Mouse (Mus musculus) limb, embryonic 11.5 days (tissue): Measurements from ENCODE around the gene Lrrc17. TPM values are rescaled to one million over a fixed set of nuclear protein-coding genes. Genes with fewer than 3 reads are reported as not detected.
A peak's percentile ranks its signal among the peaks of the same experiment; 100 is the strongest.

Source experiments
- ATAC-seq: fragments of 200-750 bp; cut with Nextera tagmentation; 2 replicates; pipeline ENCODE4 v1.8.0; 2017; ENCODE audit warnings: low read depth; ENCODE audit not compliant: insufficient number of reproducible peaks, low FRiP score, low TSS enrichment
- DNase-seq: peaks from one replicate; pipeline ENCODE4 v3.0.0-alpha.2; 2015; ENCODE audit warnings: low spot score
- H3K27ac ChIP-seq: fragments of 300-500 bp; sonication (generic); replicated peaks from 2 replicates; pipeline ENCODE4 v1.5.1; 2014; ENCODE audit warnings: low read depth, mild to moderate bottlenecking, low read length
- H3K27me3 ChIP-seq: fragments of 300-500 bp; sonication (generic); 2 replicates; pipeline ENCODE4 v1.6.1; 2014; ENCODE audit warnings: mild to moderate bottlenecking, low read length, mixed read lengths; ENCODE audit not compliant: control insufficient read depth, insufficient read depth
- H3K36me3 ChIP-seq: fragments of 300-500 bp; sonication (generic); 2 replicates; pipeline ENCODE4 v1.6.1; 2014; ENCODE audit warnings: mild to moderate bottlenecking, low read length, moderate library complexity, mixed read lengths; ENCODE audit not compliant: control insufficient read depth, insufficient read depth
- H3K4me1 ChIP-seq: fragments of 300-500 bp; sonication (generic); 2 replicates; pipeline ENCODE4 v1.6.1; 2014; ENCODE audit warnings: low read length, mixed read lengths; ENCODE audit not compliant: control insufficient read depth, insufficient read depth
- H3K4me2 ChIP-seq: fragments of 300-500 bp; sonication (generic); 2 replicates; pipeline ENCODE4 v1.6.1; 2014; ENCODE audit warnings: low read depth, mild to moderate bottlenecking, moderate library complexity; ENCODE audit not compliant: severe bottlenecking
- H3K4me3 ChIP-seq: fragments of 300-500 bp; sonication (generic); 2 replicates; pipeline ENCODE4 v1.5.1; 2014; ENCODE audit warnings: low read depth, low read length
- H3K9ac ChIP-seq: fragments of 300-500 bp; sonication (generic); 2 replicates; pipeline ENCODE4 v1.6.1; 2014; ENCODE audit warnings: mild to moderate bottlenecking, low read length
- H3K9me3 ChIP-seq: fragments of 300-500 bp; sonication (generic); 2 replicates; pipeline ENCODE4 v1.6.1; 2016; ENCODE audit warnings: low read length; ENCODE audit not compliant: control insufficient read depth
- WGBS: fragments of 180-500 bp; shearing (Covaris S2); extraction: QIAGEN DNeasy Blood & Tissue Kit; methylation state at CpG from one replicate; pipeline ENCODE4 v1.1.7; 2014; 5-methylcytosine and 5-hydroxymethylcytosine counted together
- polyA plus RNA-seq: library from polyadenylated mRNA; unstranded; fragments of >200 nt; fragmentation: Nextera tagmentation; extraction: Ambion mirVana; gene quantifications from 2 replicates; pipeline ENCODE4 v1.2.1, GENCODE M21; 2014

The Lrrc17 gene
- polyA plus RNA-seq = 32.4 and 34.3 TPM in 2 replicates

- DNase-seq = peak; percentile 80
- WGBS = 21% methylated on average over 17 of the region's 17 CpGs
Measured at GRCm38 (mm10) chr5:21543409-21544201, at the start of gene Lrrc17. Gene Lrrc17, plus strand, starts transcription at chr5:21543559.

GRCm38 (mm10) chr5:21494781-21495180, 48.6 kb upstream of the Lrrc17 start:
- no peaks in the 10 kb centered on the region for H3K9me3 ChIP-seq
- 61% methylated on average over 3 of the region's 3 CpGs for WGBS

More at GRCm38 (mm10) chr5:21543409-21544201, at the start of gene Lrrc17:
- Histone ChIP-seq H3K27ac (peak within 1 kb of the TSS; percentile 80), H3K9me3 (no peaks in the 10 kb centered on the region), H3K4me3 (peak within 1 kb of the TSS; percentile 33), H3K4me2 (peak within 1 kb of the TSS; percentile 43), H3K36me3 (no peaks in the 10 kb centered on the region), H3K27me3 (no peaks in the 10 kb centered on the region), H3K9ac (peak within 1 kb of the TSS; percentile 63), H3K4me1 (peaks cover 7% of the 10 kb centered on the region)
- ATAC-seq = peak; percentile 93

GRCm38 (mm10) chr5:21496321-21496720, 47.0 kb upstream of the Lrrc17 start:
- H3K4me2 ChIP-seq = no peak overlapping the region
- ATAC-seq = peak; percentile 70; the same call in 1 of the 2 replicates
- 21% methylated on average over 6 of the region's 6 CpGs for WGBS
- H3K4me1 ChIP-seq = peaks cover 4% of the 10 kb centered on the region; the same call in 1 of the 2 replicates
- no peak overlapping the region for H3K9ac ChIP-seq
- H3K4me3 ChIP-seq = no peak overlapping the region
- peak; percentile 38 for DNase-seq
- peak overlapping the region; percentile 21; the same call in 1 of the 2 replicates for H3K27ac ChIP-seq
- no peaks in the 10 kb centered on the region for H3K36me3 ChIP-seq
- H3K9me3 ChIP-seq = no peaks in the 10 kb centered on the region
- H3K27me3 ChIP-seq = no peaks in the 10 kb centered on the region

More at GRCm38 (mm10) chr5:21494781-21495180, 48.6 kb upstream of the Lrrc17 start:
- H3K4me1 ChIP-seq = peaks cover 4% of the 10 kb centered on the region; the same call in 1 of the 2 replicates
- H3K9ac ChIP-seq = no peak overlapping the region
- H3K27ac ChIP-seq = no peak overlapping the region
- no peaks in the 10 kb centered on the region for H3K27me3 ChIP-seq
- ATAC-seq = no peak
- no peak for DNase-seq
- no peak overlapping the region for H3K4me2 ChIP-seq
- no peaks in the 10 kb centered on the region for H3K36me3 ChIP-seq
- H3K4me3 ChIP-seq = no peak overlapping the region

- no peak overlapping the region for H3K4me3 ChIP-seq
- H3K36me3 ChIP-seq = no peaks in the 10 kb centered on the region
- H3K4me1 ChIP-seq = peaks cover 4% of the 10 kb centered on the region; the same call in 1 of the 2 replicates
- 51% methylated on average over 3 of the region's 3 CpGs for WGBS
- ATAC-seq (no peak), DNase-seq (no peak)
- no peaks in the 10 kb centered on the region for H3K27me3 ChIP-seq
- peak overlapping the region; percentile 21; the same call in 1 of the 2 replicates for H3K27ac ChIP-seq
- H3K9ac ChIP-seq = no peak overlapping the region
- no peaks in the 10 kb centered on the region for H3K9me3 ChIP-seq
- H3K4me2 ChIP-seq = no peak overlapping the region
Measured at GRCm38 (mm10) chr5:21496881-21497280, 46.5 kb upstream of the Lrrc17 start.

GRCm38 (mm10) chr5:21498490-21498889, 44.9 kb upstream of the Lrrc17 start:
- 92% methylated on average over 2 of the region's 2 CpGs for WGBS
- no peaks in the 10 kb centered on the region for H3K9me3 ChIP-seq
- DNase-seq (no peak), ATAC-seq (no peak)
- no peak overlapping the region for H3K9ac ChIP-seq
- no peak overlapping the region for H3K27ac ChIP-seq
- H3K4me2 ChIP-seq = no peak overlapping the region
- no peaks in the 10 kb centered on the region for H3K36me3 ChIP-seq
- peaks cover 4% of the 10 kb centered on the region; the same call in 1 of the 2 replicates for H3K4me1 ChIP-seq
- H3K4me3 ChIP-seq = no peak overlapping the region
- no peaks in the 10 kb centered on the region for H3K27me3 ChIP-seq

- Histone ChIP-seq H3K27me3 (no peaks in the 10 kb centered on the region), H3K4me3 (no peak overlapping the region), H3K4me2 (no peak overlapping the region), H3K9me3 (no peaks in the 10 kb centered on the region), H3K9ac (no peak overlapping the region), H3K4me1 (peaks cover 4% of the 10 kb centered on the region; the same call in 1 of the 2 replicates), H3K27ac (no peak overlapping the region), H3K36me3 (no peaks in the 10 kb centered on the region)
- WGBS = 80% methylated on average over 11 of the region's 11 CpGs
- DNase-seq (no peak), ATAC-seq (no peak)
Measured at GRCm38 (mm10) chr5:21498925-21499324, 44.4 kb upstream of the Lrrc17 start.

GRCm38 (mm10) chr5:21500133-21500532, 43.2 kb upstream of the Lrrc17 start:
- Histone ChIP-seq H3K4me1 (peaks cover 4% of the 10 kb centered on the region; the same call in 1 of the 2 replicates), H3K4me2 (no peak overlapping the region), H3K9me3 (no peaks in the 10 kb centered on the region), H3K27ac (no peak overlapping the region), H3K4me3 (no peak overlapping the region), H3K36me3 (no peaks in the 10 kb centered on the region), H3K9ac (no peak overlapping the region), H3K27me3 (no peaks in the 10 kb centered on the region)
- 89% methylated on average over 10 of the region's 10 CpGs for WGBS
- no peak for DNase-seq
- no peak for ATAC-seq

GRCm38 (mm10) chr5:21500941-21501340, 42.4 kb upstream of the Lrrc17 start:
- Histone ChIP-seq H3K27me3 (no peaks in the 10 kb centered on the region), H3K9ac (no peak overlapping the region), H3K9me3 (no peaks in the 10 kb centered on the region), H3K4me3 (no peak overlapping the region), H3K36me3 (no peaks in the 10 kb centered on the region), H3K4me2 (no peak overlapping the region), H3K4me1 (peaks cover 3% of the 10 kb centered on the region; the same call in 1 of the 2 replicates), H3K27ac (no peak overlapping the region)
- WGBS = 95% methylated on average over 2 of the region's 2 CpGs
- DNase-seq = no peak
- ATAC-seq = no peak
